Mouse (Mus musculus) heart, postnatal 4 days (tissue): ENCODE measurements around the gene Cd36. TPM values are rescaled to one million over a fixed set of nuclear protein-coding genes. Genes with fewer than 3 reads are reported as not detected.

Experiments
- DNase-seq: peaks from one replicate; pipeline ENCODE4 v3.0.0; 2021
- total RNA-seq, 2 experiments: library from RNA; stranded (reverse); gene quantifications; 2 replicates each; pipeline ENCODE4 v1.2.3; 2021

The Cd36 gene
- total RNA-seq, 2 experiments from 2014 or later: 1,072 to 1,101 TPM

GRCm38 (mm10) chr5:17776571-17776970, 112.0 kb downstream of the Cd36 start:
- DNase-seq: peak; percentile 55

GRCm38 (mm10) chr5:17770328-17770727, 118.3 kb downstream of the Cd36 start:
- no peak for DNase-seq

GRCm38 (mm10) chr5:17766006-17766677, 122.5 kb downstream of the Cd36 start:
- no peak for DNase-seq

- DNase-seq: no peak
Observed at GRCm38 (mm10) chr5:17753471-17754005, 135.1 kb downstream of the Cd36 start.

- DNase-seq: no peak
Observed at GRCm38 (mm10) chr5:17748293-17748692, 140.3 kb downstream of the Cd36 start.

- DNase-seq: no peak
Observed at GRCm38 (mm10) chr5:17747143-17747542, 141.5 kb downstream of the Cd36 start.

- no peak for DNase-seq
Observed at GRCm38 (mm10) chr5:17746520-17746919, 142.1 kb downstream of the Cd36 start.

GRCm38 (mm10) chr5:17739805-17740204, 148.8 kb downstream of the Cd36 start:
- DNase-seq: no peak

Other genes starting within 250 kb of the Cd36 start
- not detected for gene Gnat3, start 73.7 kb upstream of the Cd36 start, total RNA-seq